Mouse (Mus musculus) cerebellum, adult 11-12 months (tissue): ENCODE measurements at regions not wholly inside any gene's neighbourhood (a gene's known extent, or its start where the extent isn't known, plus 50 kb on each side); places are given as distances from the start of the nearest gene placed in this dataset.

Source experiments
- DNase-seq: peaks from one replicate; pipeline ENCODE4 v3.0.0; 2022

DNA sequence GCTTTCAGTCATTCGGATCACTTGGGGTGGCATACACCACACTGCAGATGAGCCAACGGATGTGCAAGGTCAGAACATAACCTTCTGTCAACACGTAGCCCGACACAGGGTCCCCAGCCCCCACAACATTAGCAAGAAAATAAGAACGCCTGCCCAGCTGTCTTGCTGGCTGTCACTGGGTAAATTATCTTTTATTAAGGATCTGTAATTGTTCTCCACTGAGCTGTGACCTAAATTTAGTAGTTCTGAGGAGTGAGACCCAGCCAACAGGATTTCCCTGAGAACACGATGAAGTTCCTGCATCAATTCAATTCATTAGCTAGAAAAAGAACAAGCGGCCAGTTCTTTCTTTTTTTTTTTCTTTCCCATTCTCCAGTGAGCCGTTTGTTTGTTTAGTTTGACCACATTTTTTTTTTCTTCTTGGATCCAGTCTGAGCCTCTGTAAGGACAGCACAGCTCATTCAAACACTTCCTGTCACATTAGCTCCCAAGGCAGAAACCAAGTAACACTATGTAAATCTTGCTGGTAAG, 472.5 kb upstream of the A1bg start:
- no peak for DNase-seq

DNA sequence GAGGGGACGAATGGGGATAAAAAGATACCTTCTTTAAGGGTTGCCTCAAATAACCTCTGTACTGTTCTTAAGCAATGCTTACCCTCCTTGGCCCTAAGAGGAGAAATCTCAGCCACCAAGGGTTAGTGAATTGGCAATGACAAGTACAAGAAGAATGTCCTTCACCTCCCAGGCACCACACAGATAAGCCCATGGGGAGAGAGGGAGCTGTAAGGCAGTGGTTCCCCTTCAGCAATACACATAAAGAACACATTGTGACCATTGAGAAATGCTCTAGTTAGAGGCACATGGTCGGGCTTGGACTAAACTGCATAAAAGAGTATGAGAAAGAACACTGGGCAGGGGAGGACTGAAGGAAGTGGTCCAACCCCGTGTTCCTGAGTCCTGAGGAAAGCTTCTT, 457.9 kb upstream of the A1bg start:
- no peak for DNase-seq

DNA sequence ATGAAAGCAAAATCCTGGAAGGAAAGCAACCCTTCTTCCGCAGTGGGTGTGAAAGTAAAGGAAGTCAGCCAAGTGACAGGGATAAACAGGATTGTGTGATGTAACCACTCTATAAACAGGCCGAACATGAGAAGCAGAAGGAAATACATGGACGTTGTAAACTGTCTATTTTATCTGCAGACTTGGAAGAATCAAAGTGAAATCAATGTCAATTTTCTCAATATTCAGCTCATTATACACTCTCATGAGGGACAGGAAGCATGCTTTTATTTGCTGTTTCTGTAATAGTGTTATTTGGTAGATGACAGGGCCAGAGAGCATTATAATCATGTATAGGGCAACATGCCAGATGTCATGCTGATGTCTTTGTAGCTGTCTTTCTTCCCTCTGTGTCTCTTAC, 443.5 kb upstream of the A1bg start:
- no peak for DNase-seq

DNA sequence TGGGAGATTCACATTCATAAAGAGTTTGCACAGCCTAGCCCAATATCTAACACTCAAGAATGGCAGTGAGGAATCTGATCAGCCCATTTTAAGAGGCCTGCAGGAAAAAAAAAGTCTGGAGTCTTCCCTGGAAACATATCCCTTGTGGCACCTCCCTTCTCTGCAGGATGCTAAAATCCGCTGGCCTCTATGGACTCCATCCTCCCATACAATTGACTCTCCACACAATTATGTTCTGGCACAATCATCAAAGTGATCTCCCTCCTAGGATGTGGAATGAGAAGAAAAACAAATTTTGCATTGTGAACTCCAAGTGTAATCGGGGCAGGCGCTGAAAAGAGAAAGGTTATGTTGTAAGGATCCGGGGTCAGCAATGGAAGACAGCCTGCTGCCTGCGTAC, 442.7 kb upstream of the A1bg start:
- DNase-seq = no peak

DNA sequence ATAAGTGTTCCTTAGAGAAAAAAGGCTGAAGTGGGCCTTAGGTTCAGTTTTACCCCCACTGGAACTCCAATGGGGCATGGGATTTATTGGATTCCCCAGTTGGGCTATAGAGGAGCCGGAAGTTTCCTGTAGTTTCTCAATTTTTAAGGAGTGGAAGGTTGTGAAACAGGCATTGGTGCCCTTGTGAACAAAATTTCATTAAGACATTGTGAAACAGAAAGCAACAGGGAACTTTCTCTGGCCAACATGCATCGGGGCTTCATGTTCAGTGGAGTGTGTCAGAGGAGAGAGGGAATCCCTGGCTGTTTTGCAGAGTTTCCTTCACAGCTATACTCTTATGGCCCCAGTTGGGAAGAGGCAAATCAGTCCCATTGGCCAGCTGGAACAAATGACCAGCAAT, 441.6 kb upstream of the A1bg start:
- no peak for DNase-seq

DNA sequence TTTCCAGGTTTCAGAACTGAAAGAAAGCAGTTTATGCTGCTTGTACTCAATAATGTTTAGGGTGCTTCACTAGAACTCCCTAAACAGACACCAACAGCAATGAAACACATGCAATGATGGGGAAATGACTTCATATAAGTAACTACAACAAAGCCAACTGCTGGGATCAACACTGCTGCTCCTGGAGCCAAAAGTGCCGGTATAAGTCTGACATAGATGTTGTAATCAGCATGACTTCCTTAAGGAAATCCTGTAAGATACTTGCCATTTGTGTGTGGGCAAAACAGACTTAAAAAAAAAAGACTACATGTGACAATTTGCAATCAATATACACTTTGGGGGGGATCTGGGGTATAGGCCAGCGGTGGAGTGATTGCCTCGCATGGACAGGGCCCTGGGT, 438.4 kb upstream of the A1bg start:
- DNase-seq = no peak

DNA sequence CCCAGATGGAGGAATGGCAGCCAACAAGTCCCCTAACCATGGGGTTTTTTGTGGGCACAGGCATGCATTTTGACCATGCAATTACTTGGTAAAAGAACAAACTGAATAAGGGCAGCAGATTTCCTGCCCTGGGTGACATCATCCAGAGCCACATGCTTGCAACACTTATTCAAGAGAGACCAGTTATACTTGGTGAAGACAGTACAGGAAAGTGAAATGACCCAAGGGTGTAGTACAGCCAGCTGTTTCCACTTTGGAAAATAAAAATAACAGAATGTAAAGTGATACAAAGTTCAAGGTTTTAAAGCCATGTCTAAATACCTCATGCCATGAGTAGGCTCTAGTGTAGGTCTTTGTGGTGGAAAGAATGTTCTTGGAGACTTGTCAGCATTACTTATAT, 432.5 kb upstream of the A1bg start:
- DNase-seq = no peak

DNA sequence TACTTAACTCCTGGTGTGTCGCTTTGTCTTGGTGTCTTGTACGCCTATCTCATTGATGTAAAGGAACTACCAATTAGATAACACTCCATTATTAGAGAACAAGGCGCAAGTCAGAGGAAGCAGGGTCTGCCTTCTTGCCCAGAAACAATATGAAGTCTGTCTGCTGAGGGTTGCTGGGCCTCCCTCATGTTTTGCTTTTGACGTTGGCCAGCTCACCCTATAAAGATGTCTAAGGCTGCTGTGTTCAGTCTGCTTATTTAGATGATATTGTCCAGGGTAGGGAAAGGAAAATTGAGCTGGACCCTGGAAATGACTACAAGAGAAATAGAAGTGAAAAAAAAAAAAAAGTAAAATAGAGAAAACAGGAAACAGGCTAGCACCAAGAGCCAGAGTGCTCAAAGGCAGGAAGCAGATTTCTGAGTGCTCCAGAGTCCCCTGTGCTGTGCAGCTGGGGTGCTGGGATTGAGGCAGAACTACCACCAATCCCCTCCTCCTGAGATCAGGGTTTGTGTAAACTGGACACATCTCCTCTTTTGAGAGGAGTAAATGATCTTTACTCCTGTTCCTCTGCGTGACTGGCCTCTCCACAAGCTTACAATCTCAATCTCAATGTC, 429.0 kb upstream of the A1bg start:
- DNase-seq = no peak

DNA sequence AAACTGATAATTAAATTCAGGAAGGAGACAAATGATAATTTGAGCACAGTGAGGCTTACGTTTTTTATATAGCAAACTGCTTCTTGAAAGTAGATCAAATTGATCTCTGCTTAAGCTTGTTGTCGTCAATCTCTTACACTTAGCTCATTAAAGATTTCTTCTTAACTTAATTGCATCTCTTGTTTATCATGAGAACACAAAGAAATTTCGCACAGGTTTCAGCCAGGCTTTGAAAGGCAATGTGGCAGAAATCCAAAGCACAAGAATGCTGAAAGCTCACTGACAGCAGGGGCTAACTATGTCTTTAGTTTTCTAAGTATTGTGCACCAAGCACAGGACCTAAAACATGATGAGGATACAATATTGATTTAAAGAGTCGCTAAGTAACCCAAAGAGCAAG, 422.3 kb upstream of the A1bg start:
- no peak for DNase-seq

DNA sequence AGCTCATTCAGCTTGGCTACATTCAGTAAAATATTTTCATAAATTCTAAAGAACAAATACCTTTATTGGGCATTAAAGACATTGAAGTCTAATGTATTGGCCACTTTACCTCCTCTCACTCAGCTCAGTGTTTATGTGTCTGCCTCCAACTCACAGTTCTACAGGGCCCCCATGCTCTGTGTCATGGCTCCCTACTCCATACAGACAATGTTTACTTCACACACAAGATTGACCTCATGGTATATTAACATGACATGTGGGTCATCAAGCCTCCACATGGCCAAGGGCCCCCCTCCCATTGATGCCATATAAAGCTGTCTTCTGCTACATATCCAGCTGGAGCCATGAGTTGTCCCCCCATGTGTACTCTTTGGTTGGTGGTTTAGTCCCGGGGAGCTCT, 419.8 kb upstream of the A1bg start:
- DNase-seq = no peak

DNA sequence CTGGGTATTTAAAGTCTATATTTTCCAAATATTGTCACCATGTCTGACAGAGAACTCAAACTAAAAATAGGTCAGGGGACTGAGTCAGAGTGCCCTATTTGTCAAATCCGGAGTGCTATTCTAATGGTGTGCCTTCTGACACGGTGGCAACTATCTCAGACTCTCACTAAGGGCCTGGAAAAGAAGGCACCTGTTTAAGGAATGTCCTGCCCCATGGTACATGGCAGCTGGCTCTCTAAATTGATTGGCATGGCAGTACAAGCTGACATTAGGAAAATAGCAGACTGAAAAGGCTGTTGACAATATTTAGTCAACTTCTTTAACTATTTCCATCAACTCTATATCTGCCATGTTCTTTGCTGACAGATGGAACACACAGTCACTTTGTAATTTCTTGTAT, 405.1 kb upstream of the A1bg start:
- DNase-seq = no peak

DNA sequence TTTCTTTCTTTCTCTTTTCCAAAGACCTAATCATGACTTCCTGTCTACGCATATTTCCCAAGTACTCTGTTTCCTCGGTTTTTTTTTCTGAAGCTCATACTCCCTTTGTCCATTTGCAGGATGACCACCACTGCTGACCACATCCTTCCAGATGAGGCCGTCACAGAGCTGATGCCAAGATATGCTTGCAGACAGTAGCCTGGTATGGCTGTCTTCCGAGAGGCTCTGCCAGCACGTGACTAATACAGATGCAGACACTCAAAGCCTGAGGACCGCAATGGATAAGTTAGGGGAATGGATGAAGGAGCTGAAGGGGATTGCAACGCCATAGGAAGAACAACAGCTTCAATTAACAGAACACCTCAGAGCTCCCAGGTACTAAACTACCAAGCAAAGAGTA, 399.4 kb upstream of the A1bg start:
- no peak for DNase-seq

DNA sequence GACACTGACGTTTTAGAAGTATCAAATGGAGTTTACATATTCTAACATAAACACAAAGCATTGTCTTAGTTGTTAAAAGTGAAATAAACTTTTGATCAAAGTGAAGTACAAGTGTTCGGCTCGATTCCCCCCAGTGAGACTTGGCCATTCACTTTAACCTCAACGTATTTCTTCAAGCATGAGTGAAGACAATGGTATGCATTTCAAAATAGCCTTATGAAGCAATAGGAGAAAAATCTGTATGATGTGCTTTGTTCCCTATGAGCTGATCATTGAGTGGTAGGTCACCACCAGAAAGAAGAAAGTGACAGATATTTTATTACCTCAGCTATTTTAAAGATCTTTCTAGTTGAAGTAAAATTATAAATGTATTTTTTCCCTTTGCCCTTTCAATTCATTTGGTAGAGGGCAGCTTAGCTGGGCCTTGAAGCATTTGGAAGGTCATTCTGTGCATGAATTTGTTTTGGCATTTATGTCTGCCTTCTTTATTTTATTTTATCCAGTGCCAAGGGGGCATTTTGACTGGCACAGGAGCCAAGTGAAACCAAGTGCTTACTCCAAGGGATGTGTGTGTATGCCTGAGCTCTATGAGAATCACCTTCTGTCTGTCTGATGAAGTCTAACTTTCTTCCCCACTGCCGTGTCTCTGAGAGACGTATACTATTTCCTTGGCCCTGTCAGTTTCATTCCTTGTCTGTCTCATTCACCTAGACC, 386.8 kb upstream of the A1bg start:
- DNase-seq = no peak

DNA sequence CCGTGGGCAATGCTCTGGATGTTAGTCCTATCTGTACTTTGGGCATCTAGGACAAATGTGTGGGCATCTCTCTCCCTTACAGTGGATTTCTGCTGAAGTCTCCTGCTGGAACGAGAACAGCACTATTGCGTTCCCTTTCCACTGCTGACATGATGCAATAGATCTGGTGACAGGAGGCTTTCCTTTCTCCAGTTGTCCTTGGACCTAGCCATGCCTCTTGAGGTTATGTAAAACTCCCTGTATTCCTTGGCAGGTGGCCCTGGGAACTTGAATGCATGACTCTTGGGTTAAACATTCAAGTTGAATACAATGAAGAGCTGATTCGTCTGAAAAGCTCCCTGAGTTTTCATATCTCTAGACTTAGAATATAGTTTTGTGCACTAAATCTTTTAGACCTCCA, 386.1 kb upstream of the A1bg start:
- DNase-seq = no peak

DNA sequence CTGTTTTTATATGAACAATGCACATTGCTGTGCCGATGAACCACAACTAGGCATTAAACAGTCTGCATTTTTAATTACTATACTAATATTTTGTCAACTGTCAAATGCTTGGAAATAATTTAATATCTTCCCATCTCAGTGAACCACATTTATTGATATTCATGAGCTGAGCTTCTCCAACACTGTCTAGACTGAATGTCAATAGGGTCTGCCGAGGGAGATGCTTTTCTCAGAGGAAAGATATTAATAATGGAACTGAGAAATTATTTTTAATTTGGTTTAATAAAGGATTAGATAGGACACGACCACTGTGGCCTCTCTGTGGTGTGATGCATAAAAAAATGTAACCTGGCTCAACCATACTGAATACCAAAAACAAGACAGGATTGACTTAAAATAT, 381.7 kb upstream of the A1bg start:
- DNase-seq = no peak

DNA sequence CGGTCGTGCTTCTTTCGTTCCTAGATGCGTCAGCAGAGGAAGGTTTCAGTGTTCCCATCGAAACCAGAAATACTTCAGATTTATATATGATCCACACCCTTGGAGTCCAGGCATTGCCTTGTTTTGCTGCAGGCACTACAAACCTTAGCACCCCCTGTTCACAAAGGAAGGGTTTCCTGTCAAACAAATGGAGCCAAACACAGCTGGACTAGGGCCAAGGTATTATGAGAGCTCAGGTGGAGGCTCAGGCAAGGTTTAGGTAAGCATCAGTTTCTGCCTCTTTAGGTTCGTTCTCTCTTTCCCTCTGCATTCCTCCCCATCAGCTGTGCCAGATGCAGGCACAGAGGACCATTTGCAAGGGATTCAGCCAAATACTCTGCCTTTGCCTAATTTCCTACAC, 377.0 kb upstream of the A1bg start:
- DNase-seq = no peak

DNA sequence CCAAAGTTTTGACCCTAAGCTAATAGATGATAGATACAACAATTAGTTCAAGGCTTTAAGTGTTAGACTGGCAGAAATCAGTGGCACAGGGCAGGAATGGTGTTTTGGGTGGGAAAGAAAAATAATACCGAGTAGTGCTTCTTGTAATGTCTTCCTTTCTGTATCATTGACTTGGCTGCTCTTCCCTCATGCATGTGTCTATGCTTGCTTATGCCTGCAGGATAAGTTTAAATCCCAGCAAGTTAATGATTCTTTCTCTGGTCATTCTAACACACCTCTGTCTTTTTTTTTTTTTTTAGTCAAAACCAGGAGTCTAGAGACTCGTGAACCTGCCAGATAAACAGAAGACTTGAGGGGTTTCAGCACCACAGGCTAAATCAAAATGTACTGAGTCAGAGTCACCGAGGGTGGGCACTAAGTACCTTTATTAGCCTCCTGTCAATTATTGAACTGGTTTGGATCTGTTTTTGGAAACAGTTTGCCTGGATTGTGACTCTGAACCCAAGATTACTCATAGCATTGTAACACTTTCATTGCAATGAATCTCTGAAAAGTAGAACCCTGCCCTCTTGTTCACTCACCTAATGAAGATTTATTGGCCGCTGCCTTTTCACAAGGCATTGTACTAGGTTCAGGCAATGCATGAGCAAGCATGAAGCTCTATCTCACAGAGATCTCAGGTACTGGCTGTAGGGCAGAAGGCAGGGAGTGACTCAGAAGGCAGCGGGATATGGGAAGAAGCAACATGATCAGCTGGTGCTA, 374.8 kb upstream of the A1bg start:
- DNase-seq = no peak

DNA sequence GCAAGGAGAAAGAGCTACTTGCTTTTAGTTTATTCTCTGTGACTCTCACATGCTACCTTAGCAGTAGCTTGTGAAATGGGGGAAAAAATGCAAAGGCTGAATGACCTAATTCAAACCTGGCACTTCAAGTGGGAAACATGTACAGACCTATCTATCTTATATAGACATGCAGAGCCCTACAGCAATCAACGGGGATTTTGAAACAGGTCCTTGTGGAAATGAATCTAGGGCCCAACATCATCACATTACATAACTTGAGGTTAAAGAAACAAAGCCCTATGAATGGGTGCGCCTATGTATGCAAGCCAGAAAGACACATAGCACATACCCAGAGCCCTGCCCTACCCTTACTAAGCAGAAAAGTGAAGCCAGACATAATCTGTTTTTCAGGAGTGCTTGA, 371.8 kb upstream of the A1bg start:
- no peak for DNase-seq

DNA sequence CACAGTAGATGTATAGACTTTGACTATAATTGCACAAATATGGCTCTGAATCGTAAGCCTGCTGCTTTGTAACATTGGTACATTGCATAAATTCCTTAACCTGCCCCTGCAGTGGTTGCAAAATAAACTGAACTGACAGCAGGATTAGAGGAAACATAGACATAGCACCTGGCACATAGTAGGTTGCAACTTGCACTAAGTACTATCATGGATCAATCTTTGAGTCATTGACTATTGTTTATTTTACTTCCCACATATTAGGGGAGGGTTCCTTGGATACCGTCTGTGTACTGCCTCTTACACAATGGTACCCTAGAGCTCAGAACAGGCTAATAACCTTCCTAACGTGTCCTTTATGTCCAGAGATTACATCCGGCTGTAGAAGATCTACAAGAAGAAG, 371.3 kb upstream of the A1bg start:
- DNase-seq = no peak

DNA sequence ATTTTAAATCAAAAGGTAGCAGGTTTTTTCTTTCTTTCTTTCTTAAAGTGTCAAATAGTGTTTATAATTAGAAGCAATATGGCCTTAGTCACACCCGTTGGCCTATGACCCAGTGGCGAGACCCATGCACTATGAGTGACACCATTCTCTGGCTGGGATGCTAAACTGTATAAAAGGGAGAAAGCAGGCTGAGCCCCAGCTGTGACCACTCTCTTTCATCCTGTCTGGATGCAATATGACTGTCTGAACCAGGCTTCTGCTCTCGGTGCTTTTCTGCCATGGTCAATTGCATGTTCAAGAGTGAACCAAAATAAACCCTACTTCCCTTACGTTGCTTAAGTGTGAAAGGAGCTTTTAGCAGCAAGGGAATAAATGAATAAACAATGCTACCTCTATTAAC, 346.0 kb upstream of the A1bg start:
- DNase-seq = no peak

DNA sequence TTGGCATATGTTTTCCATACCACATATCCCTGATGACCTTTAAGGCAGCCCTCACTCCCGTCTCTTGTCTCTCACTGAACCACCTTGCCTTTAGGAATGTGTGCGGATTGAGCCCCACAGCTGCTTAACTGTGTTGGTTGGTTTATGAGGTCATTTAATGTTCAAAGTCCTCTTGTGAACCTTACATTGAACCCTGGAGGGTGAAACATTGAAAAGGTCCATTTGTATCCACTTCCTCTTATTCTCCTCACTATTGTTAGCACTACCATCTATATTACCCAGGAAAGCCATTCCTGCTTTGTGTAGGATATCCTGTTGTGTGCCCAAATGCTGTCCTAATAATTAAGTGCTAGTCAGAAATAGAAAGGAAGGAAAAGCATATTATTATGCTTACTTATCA, 336.2 kb upstream of the A1bg start:
- no peak for DNase-seq

DNA sequence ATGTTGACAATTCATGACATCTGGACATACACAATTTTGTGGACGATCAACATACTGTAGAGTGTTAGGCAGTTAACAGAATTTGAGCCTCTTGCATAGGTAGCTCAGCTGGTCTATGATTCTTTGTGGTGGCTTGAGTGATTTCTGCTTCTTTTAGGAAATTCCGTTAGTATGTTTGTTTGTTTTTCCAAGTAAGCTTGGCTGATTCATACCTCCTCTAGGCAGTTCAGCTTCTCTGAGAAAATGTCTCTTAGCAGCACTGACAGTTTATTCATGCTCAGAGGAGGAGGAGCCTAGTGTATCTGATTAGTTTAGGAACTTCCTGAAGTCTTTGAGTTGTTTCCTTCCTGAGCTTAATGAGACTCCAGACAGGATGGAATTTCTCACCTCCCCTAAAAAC, 321.7 kb upstream of the A1bg start:
- DNase-seq = no peak

DNA sequence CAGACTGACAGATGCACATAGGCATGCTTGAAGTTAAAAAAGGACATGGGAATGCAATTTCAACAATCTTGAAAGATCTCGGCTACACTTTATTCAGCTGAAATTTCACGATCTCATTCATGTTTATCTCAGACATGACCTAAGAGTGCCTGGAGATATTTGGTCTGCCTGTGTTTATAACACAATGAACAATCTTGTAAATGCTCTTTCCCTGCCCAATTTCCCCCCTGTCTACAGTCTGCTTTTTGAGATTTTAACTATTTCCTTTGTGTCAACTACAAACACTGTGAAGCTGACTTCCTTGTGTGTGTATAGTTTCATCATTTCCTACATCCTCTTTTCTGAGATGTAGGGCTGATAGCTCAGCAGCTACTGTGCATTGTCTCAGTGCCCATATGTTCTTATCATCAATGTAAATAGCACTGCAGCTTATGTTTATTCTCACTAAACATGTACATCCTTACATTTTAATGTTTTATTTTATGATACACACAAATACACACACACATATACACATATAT, 319.4 kb upstream of the A1bg start:
- DNase-seq = no peak

DNA sequence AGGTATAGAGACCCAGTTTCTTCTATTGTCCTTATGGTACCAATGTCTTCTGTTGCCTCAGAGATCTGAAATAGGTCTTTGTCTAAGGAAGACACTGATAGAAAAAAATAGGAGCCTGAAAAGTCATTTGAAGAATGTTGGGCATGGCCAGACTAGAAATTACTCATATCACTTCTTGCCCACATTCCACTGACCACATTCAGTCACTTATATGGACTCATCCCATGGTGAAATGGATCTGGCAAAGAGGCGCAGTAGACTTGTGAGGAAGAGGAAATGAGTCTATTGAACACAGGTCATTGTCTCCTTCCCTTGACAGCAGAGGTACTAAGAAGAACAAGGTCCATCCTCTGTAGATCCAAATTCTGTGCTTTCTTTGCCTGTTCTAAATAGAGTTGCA, 318.9 kb upstream of the A1bg start:
- no peak for DNase-seq
